Mouse (Mus musculus) left cerebral cortex, postnatal 10 days (tissue): Measurements from ENCODE around the gene Thg1l. TPM values are rescaled to one million over a fixed set of nuclear protein-coding genes. Genes with fewer than 3 reads are reported as not detected.

Experiments
- DNase-seq, 2 experiments: peaks; one replicate each; pipeline ENCODE4 v3.0.0; 2021 to 2022; ENCODE audit warnings: low spot score in 2 of 2, mixed read lengths in 1 of 2; ENCODE audit errors: extremely low spot score in 1 of 2
- intact Hi-C: fragments of 180-260 bp; cut with DNase I; formaldehyde crosslinking; loops from one replicate; pipeline ENCODE4 v1.15.1; 2025
- total RNA-seq, 2 experiments: library from RNA; stranded (reverse); gene quantifications; 2 replicates each; pipeline ENCODE4 v1.2.3; 2021

Thg1l gene
- total RNA-seq, 2 experiments from 2014 or later, result 10.4 to 12.1 TPM

DNA sequence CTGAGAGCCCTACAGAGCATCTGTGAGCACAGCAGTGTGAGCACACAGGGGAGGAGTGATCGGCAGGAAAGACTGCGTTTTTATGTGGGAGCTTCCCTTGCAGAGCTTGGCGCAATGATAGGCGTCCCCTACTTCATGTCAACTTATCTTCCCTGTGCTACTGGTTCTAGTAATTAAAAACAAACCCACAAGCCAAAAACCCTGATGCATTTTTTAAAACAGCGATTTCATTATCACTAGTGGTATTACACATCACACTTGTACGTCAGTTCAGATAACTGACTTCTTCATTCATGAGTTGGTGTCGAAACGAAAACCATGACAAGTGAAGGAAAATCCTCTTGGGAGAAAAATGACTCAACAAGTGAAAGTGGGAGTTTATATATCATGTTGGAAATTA lies 16.4 kb downstream of the Thg1l start:
- intact Hi-C loops, result no loop called here
- DNase-seq, result no peak

DNA sequence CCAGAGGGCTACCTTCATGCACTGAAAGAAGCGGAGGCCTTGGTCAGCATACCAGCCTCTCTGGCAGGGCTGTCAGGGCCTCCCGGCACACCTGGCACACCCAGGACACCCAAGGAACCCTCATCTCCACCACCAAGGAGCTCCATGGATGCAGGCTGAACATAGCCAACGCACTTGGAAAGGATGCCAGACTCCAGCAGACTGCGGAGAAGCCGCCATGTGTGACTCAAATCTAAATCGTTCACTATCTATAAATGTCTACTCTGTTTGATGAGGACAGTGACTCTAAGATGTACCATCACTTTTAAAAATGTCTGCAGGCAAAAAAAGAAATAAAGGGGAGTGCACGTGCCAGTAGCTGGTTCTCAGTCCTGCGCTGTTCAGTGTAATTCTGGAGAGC lies 17.8 kb downstream of the Thg1l start:
- no peak for DNase-seq
- intact Hi-C loops, result no loop called here

DNA sequence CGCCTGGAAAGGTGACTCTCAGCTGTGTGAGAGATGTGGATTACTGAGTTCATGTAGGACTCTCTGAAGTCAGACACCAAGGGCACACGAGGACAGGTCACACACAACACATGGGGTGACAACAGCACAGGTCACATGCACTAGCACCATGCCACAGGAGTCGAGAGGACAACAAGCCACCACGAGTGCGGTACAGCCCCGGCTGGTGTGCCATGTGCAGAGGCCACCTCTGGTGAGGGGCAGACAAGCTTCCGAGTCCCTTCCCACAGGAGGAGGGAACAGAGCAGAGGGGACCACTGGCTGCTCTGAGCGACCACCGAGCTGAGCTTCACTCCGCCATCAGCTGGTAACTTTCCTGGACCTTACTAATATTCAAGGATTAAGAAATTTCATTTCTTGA lies 22.5 kb downstream of the Thg1l start:
- intact Hi-C loops, result no loop called here
- DNase-seq, result no peak

DNA sequence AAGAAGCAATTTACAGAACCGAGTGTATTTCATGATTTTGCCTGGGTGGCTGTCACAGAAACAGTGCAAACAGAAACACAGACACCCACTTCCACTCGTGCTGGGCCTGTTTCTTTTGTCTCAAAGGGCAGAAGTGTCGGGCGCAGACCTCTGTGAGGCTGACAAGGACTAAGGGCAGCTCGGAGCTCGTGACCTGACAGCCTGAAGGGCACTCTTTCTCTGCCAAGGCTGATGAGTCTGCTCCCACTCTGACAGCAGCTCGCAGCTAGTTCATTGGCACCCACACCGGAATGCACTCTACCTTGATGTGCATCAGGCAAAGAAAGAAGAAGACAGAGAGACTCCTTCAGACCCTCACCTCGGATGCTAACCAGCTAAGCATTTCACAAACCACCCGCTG lies 25.8 kb downstream of the Thg1l start:
- no peak for DNase-seq
- intact Hi-C loops, result loop anchor here (5.0 kb wide), 1 partner anchor 1342 kb away; no protein-coding TSS in a partner anchor

DNA sequence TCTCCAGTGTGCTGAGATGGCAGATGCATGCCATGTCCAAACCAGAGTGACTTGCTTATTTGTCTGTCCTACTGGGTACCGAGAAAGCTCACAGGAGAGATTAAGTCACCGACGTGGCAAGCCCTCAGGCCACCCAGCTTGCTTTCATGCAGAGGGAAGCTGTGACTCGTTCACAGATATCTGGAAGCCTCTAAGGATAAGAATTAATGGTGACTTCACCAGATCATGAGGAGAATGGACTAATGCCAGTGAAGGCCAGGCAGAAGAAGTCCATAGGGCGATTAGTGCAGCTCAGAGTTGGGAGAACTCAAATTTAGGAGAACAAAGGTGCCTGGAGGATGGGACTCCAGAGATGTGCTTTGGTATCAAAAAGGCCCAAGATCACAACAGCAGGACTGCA lies 27.8 kb downstream of the Thg1l start:
- intact Hi-C loops, result loop anchor here (5.0 kb wide), 1 partner anchor 1340 kb away; no protein-coding TSS in a partner anchor
- DNase-seq, result no peak

DNA sequence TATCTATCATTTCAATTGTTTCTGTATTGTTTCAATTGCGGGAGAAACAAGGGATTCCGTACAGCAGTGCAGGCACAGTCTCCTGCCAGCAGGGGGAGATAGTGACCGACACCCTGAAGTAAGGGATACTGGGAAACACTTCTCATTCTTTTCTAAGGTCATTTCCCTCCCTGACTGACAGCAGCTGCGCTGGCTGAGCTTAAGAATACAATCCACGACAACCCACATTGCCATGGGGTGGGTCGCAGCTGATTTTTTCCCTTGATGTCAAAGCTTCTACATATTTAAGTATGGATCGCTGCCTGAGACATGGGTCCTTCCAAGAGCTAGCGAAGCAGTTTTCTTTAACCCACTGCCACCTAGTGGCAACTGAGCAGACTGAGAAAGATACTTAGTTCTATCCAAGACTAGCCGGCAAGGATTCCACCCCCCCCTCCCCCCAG lies 28.6 kb downstream of the Thg1l start:
- peak; percentile 70 to 75 for DNase-seq
- intact Hi-C loops, result loop anchor here (5.0 kb wide), 1 partner anchor 1339 kb away; no protein-coding TSS in a partner anchor

DNA sequence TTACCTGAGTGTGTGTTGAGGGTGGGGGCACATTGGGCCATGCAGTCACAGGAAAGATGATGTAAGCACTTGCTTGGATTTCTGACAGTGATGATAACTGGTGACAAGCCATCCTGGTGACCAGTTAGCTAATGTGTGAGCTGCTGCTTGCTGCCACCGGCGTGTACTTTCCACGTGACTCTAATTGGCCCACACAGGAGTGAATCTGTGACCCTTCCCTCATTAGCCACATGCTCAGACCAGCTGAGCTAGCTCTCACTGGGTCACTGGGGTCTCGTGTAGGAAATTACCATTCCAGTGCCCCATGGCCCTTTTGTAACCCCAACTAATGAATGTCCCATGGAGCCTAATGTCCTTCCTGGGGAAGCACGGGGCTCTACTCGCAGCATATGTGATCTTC lies 29.9 kb downstream of the Thg1l start:
- no peak for DNase-seq
- intact Hi-C loops, result loop anchor here (5.0 kb wide), 1 partner anchor 1338 kb away; no protein-coding TSS in a partner anchor

DNA sequence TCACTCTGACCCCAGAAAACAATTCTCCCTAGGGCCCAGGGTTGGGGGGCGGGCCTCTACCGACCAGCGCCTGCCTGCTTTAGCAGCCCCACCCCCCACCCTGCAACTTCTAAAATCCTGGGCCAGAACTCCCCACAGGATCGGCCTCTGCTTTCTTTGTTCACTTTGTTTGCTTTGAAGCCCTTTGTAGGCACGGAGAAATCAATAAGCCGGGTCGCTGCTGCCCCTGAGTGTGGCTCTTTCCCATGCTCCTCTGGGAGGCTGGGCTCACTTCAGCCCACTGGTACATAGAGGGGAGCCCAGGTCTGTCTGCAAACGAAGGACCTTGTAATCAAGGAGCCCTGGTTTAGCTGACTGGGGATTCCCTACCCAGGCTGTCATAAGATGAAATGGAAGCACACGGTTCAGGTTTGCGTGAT lies 33.8 kb downstream of the Thg1l start:
- no peak for DNase-seq
- intact Hi-C loops, result no loop called here

DNA sequence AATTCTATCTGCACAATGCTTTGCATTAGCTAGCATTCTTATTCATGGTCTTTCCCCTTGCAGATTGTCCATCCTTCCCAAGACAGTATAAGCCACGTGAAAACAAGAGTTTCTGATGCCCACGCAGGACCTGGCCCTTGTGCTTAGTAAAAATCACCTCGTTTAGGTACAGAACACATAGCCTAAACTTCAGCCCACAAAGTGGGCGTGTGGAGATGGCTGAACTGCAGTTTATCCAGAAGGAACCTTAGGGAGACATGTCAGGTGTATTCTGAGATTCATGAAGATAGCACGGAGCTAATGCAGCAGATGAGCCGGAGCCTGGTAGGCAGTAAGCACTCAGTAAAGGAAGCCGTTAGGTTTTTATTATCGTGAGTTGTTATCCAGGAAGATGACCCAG lies 34.3 kb downstream of the Thg1l start:
- DNase-seq, result no peak
- intact Hi-C loops, result no loop called here

DNA sequence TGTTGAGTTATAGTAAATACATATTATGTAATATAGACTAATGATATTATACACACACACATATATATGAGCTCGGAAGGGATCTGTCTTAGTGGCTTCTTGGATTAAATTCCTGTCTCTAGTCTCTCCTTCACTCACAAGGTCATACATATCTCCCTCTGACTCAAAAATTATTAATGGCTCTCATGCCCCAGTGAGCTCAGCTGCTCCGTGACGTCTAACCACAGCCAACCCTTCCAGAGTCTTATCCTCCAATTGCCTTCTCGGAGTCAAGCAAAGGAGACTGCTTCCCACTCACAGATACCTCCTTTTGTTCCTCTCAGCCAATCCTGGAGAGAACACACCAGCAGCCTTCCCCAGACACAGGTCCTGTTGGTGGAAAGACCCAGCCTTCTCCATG lies 36.5 kb downstream of the Thg1l start:
- DNase-seq, result no peak
- intact Hi-C loops, result no loop called here

DNA sequence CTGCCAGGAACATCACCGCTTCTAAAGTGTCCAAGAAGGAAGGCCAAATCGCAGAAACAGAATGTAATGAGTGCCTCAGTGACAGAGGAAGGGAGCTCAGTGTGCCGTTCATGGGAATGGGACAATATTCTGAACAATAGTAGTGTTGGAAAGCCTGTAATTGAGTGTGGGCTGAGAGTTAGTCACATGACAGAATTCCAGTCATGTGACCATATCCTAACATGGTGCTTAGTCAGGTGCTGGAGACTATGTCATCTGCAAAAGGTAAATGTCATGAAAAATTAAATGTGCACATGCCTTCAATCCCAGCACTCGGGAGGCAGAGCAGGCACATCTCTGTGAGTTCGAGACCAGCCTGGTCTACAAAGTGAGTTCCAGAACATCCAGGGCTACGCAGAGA lies 37.3 kb downstream of the Thg1l start:
- DNase-seq, result no peak
- intact Hi-C loops, result no loop called here

DNA sequence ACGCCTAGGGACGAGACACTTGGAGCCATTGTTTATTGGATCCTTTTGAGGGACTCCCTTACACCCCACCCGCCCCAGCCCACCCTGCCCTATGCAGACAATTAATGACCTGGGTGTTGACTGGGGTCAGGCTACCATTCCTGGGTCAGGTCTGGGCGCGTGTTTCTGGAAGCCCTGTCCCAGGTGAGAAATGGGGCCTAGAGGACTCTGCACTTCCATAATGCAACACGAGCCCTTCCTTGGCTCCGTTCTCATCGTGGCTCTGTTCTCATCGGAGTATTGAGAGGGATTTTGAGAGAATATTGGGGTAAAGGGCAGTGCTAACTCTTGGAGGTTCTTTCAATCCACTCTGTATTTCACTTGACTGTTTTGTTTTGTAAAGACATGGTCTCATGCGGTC lies 39.1 kb downstream of the Thg1l start:
- no peak for DNase-seq
- intact Hi-C loops, result no loop called here

DNA sequence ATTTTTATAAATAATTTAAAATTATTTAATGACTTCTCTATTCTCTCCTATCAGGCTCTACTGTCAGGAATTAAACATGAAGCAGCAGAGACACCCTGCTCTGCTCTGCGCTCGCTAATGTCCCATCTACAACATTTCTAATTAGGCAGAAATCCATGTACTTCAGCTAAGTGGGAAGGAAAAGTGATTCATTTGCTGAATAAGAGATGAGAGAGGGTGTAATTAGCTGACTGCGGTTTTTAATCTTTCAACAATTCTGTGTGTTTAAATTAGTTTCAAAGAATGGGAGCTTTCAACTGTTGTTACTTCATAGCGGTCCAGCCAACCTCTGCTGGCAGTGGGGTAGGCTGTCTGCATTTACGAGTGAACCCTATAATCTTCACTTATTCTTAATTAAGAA lies 44.6 kb downstream of the Thg1l start:
- no peak for DNase-seq
- intact Hi-C loops, result no loop called here

DNA sequence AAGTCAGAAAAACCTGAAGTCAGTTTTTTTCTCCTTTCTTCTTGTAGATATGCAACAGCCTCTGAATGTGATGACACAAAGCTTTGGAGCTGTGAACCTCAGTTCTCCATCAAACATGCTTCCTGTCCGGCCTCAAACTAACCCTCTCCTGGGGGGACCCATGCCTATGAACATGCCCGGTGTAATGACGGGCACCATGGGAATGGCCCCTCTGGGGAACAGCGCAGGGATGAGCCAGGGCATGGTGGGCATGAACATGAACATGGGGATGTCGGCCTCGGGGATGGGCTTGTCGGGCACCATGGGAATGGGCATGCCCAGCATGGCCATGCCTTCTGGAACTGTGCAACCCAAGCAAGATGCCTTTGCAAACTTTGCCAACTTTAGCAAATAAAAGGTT lies 46.4 kb downstream of the Thg1l start:
- no peak for DNase-seq
- intact Hi-C loops, result no loop called here

DNA sequence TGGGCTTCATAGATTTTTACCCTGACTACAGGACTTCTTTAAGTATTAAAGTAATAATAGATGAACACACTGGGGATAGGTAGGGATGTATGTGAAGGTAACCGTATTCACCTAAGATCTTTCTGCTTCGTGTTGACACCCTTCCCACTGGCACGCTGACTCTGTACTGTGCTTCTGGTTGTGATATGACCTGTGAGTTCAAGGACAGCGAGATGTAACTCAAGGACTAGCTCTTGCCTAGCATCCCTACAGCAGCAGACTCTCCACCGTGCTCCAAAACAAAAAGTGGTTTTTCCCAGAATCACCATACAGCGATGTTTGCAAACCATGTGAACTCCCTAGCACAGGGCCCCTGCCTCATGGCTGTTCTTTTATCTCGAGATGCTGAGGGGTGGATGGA lies 47.2 kb downstream of the Thg1l start:
- DNase-seq, result no peak
- intact Hi-C loops, result no loop called here

DNA sequence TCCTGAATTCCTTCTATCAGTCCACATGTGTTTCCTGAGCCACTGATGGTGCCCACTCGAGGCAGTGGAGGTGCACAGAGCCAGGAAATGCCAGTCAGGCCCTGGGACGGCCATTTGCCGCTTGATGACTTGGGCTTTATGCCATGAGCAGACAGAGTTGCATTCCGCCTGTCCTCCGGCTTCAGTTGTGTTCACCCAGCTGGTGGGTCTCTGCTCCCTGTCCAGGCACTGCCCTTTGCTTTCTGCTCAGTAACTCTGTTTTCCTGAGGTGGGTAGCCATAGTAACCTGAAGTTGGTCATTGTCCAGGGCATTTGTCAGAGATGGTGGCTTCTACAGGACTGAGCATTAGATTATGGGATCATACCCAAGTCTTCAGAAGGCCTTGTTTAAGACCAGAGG lies 48.0 kb downstream of the Thg1l start:
- DNase-seq, result no peak
- intact Hi-C loops, result no loop called here

DNA sequence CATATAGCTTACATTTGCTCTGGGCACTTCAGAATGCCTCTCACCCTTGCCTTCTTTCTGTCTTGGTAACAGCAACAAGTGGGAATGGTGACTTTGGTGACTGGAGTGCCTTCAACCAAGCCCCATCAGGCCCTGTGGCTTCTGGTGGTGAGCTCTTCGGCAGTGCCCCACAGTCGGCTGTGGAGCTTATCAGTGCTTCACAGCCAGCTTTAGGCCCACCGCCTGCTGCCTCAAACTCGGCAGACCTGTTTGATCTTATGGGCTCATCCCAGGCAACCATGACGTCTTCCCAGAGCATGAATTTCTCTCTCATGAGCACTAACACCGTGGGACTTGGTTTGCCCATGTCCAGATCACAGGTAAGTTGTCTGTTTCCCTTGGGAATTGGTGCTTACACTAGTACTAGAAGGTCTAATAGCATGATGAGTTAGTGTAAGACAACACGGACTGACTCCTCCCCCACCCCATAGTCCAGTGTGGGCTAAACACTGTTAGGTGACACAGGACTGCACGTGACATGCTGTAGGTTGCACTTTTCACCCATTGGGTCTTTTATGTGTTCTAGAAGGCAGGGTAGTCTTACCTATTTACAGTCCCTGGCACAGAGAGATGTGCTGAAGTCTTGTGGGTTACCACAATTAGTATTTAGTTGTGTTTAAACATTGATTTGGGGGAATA lies 49.0 kb downstream of the Thg1l start:
- DNase-seq, result no peak
- intact Hi-C loops, result no loop called here

DNA sequence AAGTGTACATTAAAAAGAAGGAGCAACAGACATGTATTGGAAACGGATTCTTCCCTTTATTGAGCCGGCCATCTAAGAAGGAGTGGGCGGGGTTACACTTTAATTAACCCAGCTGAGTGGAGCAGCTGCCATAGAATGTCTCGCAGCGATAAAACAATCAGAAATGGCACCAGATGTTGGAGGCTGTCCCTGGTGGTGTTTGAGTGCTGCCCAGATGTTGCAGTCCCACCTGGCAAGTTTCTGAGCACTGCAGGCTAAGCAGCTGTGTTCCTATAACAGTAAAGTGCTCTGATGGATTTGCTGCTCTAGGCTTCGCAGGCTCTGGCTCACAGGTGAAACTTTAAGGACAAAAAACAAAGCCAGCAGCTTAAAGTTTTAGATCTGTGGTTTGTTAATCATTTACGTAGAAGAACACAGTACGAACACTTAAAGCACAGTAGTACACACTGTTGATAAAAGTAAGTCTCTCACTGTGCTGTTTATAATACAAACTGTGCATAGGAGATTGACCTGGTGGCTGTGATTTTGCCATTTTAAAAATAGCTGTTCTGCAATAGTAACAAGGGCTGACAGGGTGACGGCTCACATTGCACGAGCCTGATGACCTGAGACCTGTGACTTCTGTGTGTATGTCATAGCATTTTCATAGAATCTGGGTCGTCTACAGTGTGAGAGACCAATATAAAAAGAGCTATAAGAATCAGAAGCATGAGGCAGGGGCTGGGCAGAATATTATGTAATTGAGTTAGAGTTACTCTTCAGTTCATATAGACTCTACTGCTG lies 54.9 kb downstream of the Thg1l start:
- DNase-seq, result no peak
- intact Hi-C loops, result no loop called here

DNA sequence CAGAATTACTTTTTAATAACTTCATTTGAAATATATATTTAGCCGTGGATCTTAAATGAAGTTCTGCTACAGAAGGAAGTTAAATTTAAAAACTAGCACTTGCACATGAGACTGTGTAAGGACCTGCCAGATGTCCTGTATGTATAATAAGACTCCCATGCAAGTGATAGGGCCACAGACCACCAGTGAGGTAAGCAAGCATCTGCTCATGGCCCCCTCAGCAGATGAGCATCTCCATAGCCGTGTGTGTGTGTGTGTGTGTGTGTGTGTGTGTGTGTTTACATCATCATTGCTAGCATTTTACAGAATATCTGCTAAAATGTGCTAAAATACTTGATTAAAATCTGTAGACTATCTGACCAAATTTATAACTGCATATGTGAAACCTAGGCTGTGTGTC lies 57.9 kb downstream of the Thg1l start:
- intact Hi-C loops, result no loop called here
- DNase-seq, result peak in 1 of 2 experiments; percentile 24
